Mouse (Mus musculus) testis, adult 2 months (tissue): Measurements from ENCODE around the gene Ift81.

Source experiments
- CTCF ChIP-seq: fragments of 200-500 bp; IDR thresholded peaks from 2 replicates; pipeline ENCODE4 v1.5.1; 2012; ENCODE audit warnings: low read depth, mild to moderate bottlenecking, inconsistent platforms, low read length, moderate library complexity; ENCODE audit not compliant: control insufficient read depth, insufficient read depth, insufficient replicate concordance
- POLR2A ChIP-seq: fragments of 200-500 bp; IDR thresholded peaks from 2 replicates; pipeline ENCODE4 v1.6.1; 2012; ENCODE audit warnings: low read depth, mild to moderate bottlenecking, inconsistent platforms, low read length, moderate library complexity; ENCODE audit not compliant: control insufficient read depth

GRCm38 (mm10) chr5:122510651-122511157 is 103.6 kb downstream of the Ift81 start:
- no peak for TF ChIP-seq CTCF
- TF ChIP-seq POLR2A: no peak
